Comparison of ENCODE assay signal across 11 mouse cellular contexts in genomic region chr2:59757015-59757414, GRCm38 (mm10).
DNase-seq lines count a peak whose midpoint lies in the region; ATAC-seq and TF ChIP-seq lines count a peak whose summit lies in the region.
"Had no signal": no experiment of that assay in that cellular context is flagged by ENCODE, and none has a peak within 500 bp of the region (broad histone marks: within the 10 kb centered on the region; RNA-seq: fewer than 3 reads in every experiment).

No protein-coding gene starts in this region.

- peak; percentile 81 for TF ChIP-seq CTCF in midbrain, postnatal 0 days (IDR thresholded peaks at IDR 0.05)

- 0 out of 2 replicates have a peak, but pooled peaks cover 7% of the 10 kb centered on the region for H3K36me3 ChIP-seq in embryonic facial prominence, embryonic 12.5 days
- no peaks in the 10 kb centered on the region for H3K36me3 ChIP-seq in midbrain, postnatal 0 days (ENCODE audit: insufficient read depth, low read length)

- H3K9ac ChIP-seq in embryonic facial prominence, embryonic 12.5 days: no peak overlapping the region
- H3K9ac ChIP-seq in midbrain, postnatal 0 days (replicated peaks; ENCODE audit: low read length, poor library complexity, severe bottlenecking): no peak overlapping the region
- H3K9ac ChIP-seq: lung, embryonic 15.5 days had no signal

- 71% methylated on average over 6 of the region's 6 CpGs for WGBS in embryonic facial prominence, embryonic 12.5 days
- WGBS in midbrain, postnatal 0 days: 52% methylated on average over 6 of the region's 6 CpGs

- no peak overlapping the region for H3K4me2 ChIP-seq in embryonic facial prominence, embryonic 12.5 days (replicated peaks)
- no peak overlapping the region for H3K4me2 ChIP-seq in midbrain, postnatal 0 days (ENCODE audit: low read depth, low read length, poor library complexity, severe bottlenecking)
- H3K4me2 ChIP-seq: lung, embryonic 15.5 days had no signal

- no peak overlapping the region for H3K4me3 ChIP-seq in embryonic facial prominence, embryonic 12.5 days
- no peak overlapping the region for H3K4me3 ChIP-seq in midbrain, postnatal 0 days (ENCODE audit: low read depth, low read length)
- H3K4me3 ChIP-seq: lung, embryonic 15.5 days had no signal

- ATAC-seq in frontal cortex, adult (ENCODE audit: low TSS enrichment): peak; percentile 94
- ATAC-seq in embryonic facial prominence, embryonic 12.5 days (ENCODE audit: insufficient number of reproducible peaks, insufficient read depth, low FRiP score, low TSS enrichment): no peak
- peak; percentile 54; the same call in 1 of the 2 replicates for ATAC-seq in midbrain, postnatal 0 days (ENCODE audit: low FRiP score)

- no peak for DNase-seq in frontal cortex, postnatal 14 days (ENCODE audit: low spot score in 2 of 2)
- DNase-seq in left cerebral cortex, postnatal 14 days (ENCODE audit: low spot score in 2 of 2): peak; percentile 26 to 51
- DNase-seq in left cerebral cortex, postnatal 36 days (ENCODE audit: low spot score in 2 of 2): no peak
- DNase-seq in midbrain, postnatal 0 days (ENCODE audit: low spot score): peak; percentile 75
- no peak for DNase-seq in gastrocnemius, adult 18-20 months (ENCODE audit: low spot score)
- no peak for DNase-seq in lung, adult 18-20 months
- DNase-seq: cerebellum, adult 18-20 months; heart, postnatal 4 days had no signal

- peaks cover 37% of the 10 kb centered on the region for H3K4me1 ChIP-seq in embryonic facial prominence, embryonic 12.5 days
- no peaks in the 10 kb centered on the region for H3K4me1 ChIP-seq in midbrain, postnatal 0 days (ENCODE audit: insufficient read depth, low read length)

- peak overlapping the region; percentile 86; the same call in 1 of the 2 replicates for H3K27ac ChIP-seq in embryonic facial prominence, embryonic 12.5 days
- H3K27ac ChIP-seq in midbrain, postnatal 0 days (ENCODE audit: low read depth, low read length): no peak overlapping the region
- H3K27ac ChIP-seq: lung, embryonic 15.5 days had no signal

- no peaks in the 10 kb centered on the region for H3K27me3 ChIP-seq in embryonic facial prominence, embryonic 12.5 days
- H3K27me3 ChIP-seq in midbrain, postnatal 0 days (ENCODE audit: insufficient read depth, low read length): no peaks in the 10 kb centered on the region
- H3K27me3 ChIP-seq: lung, embryonic 15.5 days had no signal

- no peaks in the 10 kb centered on the region for H3K9me3 ChIP-seq in embryonic facial prominence, embryonic 12.5 days
- no peaks in the 10 kb centered on the region for H3K9me3 ChIP-seq in midbrain, postnatal 0 days (ENCODE audit: low read length)
- H3K9me3 ChIP-seq: lung, embryonic 15.5 days had no signal

- intact Hi-C loops in left cerebral cortex, postnatal 14 days (cut with DNase I): no loop called here
- intact Hi-C loops in left cerebral cortex, postnatal 36 days (cut with DNase I): no loop called here

Comparison
In these comparisons a context has a peak if more than half of its experiments do, and no peak if none do; other contexts are left out.
1. DNase-seq: peak in left cerebral cortex, postnatal 14 days (2 of 2) and midbrain, postnatal 0 days (single experiment); none in frontal cortex, postnatal 14 days (0 of 2), left cerebral cortex, postnatal 36 days (0 of 2), gastrocnemius, adult 18-20 months (single experiment) and lung, adult 18-20 months (0 of 2).